Mouse (Mus musculus): ENCODE data around the gene Helb.

DNA sequence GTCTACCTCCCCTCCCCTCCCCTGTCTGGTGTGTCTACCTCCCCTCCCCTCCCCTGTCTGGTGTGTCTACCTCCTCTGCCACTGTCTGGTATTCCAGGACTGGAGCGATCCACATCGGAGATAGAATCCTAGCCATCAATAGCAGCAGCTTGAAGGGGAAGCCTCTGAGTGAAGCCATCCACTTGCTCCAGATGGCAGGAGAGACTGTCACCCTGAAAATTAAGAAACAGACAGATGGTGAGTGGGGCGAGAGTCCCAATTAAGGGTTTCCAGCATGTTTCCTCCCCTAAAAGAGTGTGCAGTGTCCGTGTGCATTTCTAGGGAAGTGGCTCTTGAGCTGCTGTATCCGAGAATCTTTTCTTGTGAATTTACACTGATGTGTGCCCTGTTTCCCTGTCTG is 74.6 kb downstream of the Helb start:
- no peak for TF ChIP-seq TAL1 (IDR thresholded peaks at IDR 0.05; ENCODE audit: low read length)
- TF ChIP-seq GATA1 (IDR thresholded peaks at IDR 0.05; ENCODE audit: low read length), result no peak

Measured in erythroblast, embryonic 14.5 days (primary cell).